ENCODE assay signal across 8 mouse cellular contexts in genomic region chr5:142816811-142817523, GRCm38 (mm10). TPM values are rescaled to one million over a fixed set of nuclear protein-coding genes. Genes with fewer than 3 reads are reported as not detected.
A peak's percentile ranks its signal among the peaks of the same experiment; 100 is the strongest.
DNase-seq lines count a peak whose midpoint lies in the region; ATAC-seq and TF ChIP-seq lines count a peak whose summit lies in the region.

No protein-coding gene starts in this region.

- no peak for ATAC-seq in G1E (ENCODE audit: extremely low read depth, insufficient number of reproducible peaks, low FRiP score, poor library complexity, severe bottlenecking)
- no peak for ATAC-seq in hindbrain, embryonic 13.5 days (ENCODE audit: low FRiP score)
- ATAC-seq in megakaryocyte-erythroid progenitor cell, adult 5-6 weeks (replicated peaks; ENCODE audit: low FRiP score, low TSS enrichment, poor library complexity, severe bottlenecking): no peak

- H3K4me3 ChIP-seq in G1E (ENCODE audit: low read depth, low read length): peak overlapping the region; percentile 73
- H3K4me3 ChIP-seq in hindbrain, embryonic 13.5 days: peak overlapping the region; percentile 99

- peaks cover 88% of the 10 kb centered on the region for H3K27me3 ChIP-seq in G1E (ENCODE audit: insufficient read depth, low read length)
- H3K27me3 ChIP-seq in hindbrain, embryonic 13.5 days: no peaks in the 10 kb centered on the region

- under 1% methylated on average over 65 of the region's 71 CpGs for WGBS in hindbrain, embryonic 13.5 days

- no peak for TF ChIP-seq CTCF in G1E (IDR thresholded peaks at IDR 0.05; ENCODE audit: low read depth, low read length)

- peak overlapping the region; percentile 100 for H3K27ac ChIP-seq in hindbrain, embryonic 13.5 days

- H3K4me1 ChIP-seq in G1E (ENCODE audit: insufficient read depth, low read depth, low read length): peaks cover 57% of the 10 kb centered on the region
- H3K4me1 ChIP-seq in hindbrain, embryonic 13.5 days (replicated peaks): peaks cover 24% of the 10 kb centered on the region

- peak overlapping the region; percentile 100 for H3K9ac ChIP-seq in hindbrain, embryonic 13.5 days

- peaks cover 4% of the 10 kb centered on the region for H3K36me3 ChIP-seq in G1E (replicated peaks)
- peaks cover 4% of the 10 kb centered on the region; the same call in 1 of the 2 replicates for H3K36me3 ChIP-seq in hindbrain, embryonic 13.5 days

- peak overlapping the region; percentile 92 for H3K4me2 ChIP-seq in hindbrain, embryonic 13.5 days

- peak; percentile 45 for DNase-seq in G1E (ENCODE audit: low spot score)
- peak; percentile 55 for DNase-seq in brain, adult 2 months (ENCODE audit: low read depth, low spot score)
- peak; percentile 60 to 68 for DNase-seq in frontal cortex, postnatal 25 days (ENCODE audit: low spot score in 2 of 2)
- DNase-seq in layer of hippocampus, postnatal 25 days (ENCODE audit: extremely low spot score in 1 of 2, low spot score in 1 of 2): peak; percentile 64 to 77
- DNase-seq in lung, postnatal 25 days (ENCODE audit: low spot score): peak; percentile 39
- peak; percentile 70 for DNase-seq in right cerebral cortex, postnatal 4 days

- H3K9me3 ChIP-seq in G1E (replicated peaks): peaks cover 26% of the 10 kb centered on the region
- H3K9me3 ChIP-seq in hindbrain, embryonic 13.5 days: no peaks in the 10 kb centered on the region

RNA-seq across cellular contexts. Expression of gene Tnrc18, which starts 0.5 kb away (rescaled TPM):
- 30.2 and 36.3 TPM in 2 replicates for total RNA-seq in G1E (2014; fragmentation: Nextera tagmentation)
- 4.6 and 5.4 TPM in 2 replicates for total RNA-seq in G1E (2017)
- 81.6 and 90.7 TPM in 2 replicates for polyA plus RNA-seq in G1E (2012)
- 33.1 and 35.8 TPM in 2 replicates for polyA plus RNA-seq in hindbrain, embryonic 13.5 days (2015; fragmentation: Nextera tagmentation; extraction: Ambion mirVana)
- total RNA-seq in layer of hippocampus, postnatal 25 days (2021): 100 to 1,000 TPM; 131 to 158 TPM
- total RNA-seq in megakaryocyte-erythroid progenitor cell, adult 5-6 weeks (2014; fragmentation: Nextera tagmentation): 8.8 and 11.7 TPM in 2 replicates
- 0.85 and 4.2 TPM in 2 replicates for total RNA-seq in megakaryocyte-erythroid progenitor cell, adult 5-6 weeks (2017)
